Mouse (Mus musculus) E14TG2a.4 (cell line): ENCODE results near the gene Cep95.

Experiments used
- CTCF ChIP-seq: conservative IDR thresholded peaks from 2 replicates; pipeline ENCODE4 v1.5.1; 2014; ENCODE audit warnings: low read length
- NANOG ChIP-seq: IDR thresholded peaks from 2 replicates; pipeline ENCODE4 v1.6.1; 2014; ENCODE audit warnings: borderline replicate concordance, low read length, mixed read lengths
- POU5F1 ChIP-seq: IDR thresholded peaks from 2 replicates; pipeline ENCODE4 v1.6.1; 2014; ENCODE audit warnings: low read length, borderline replicate concordance

GRCm38 (mm10) chr11:106753314-106753713, 35.7 kb upstream of the Cep95 start:
- TF ChIP-seq CTCF (no peak), POU5F1 (no peak), NANOG (no peak)
